In the genomic region with DNA sequence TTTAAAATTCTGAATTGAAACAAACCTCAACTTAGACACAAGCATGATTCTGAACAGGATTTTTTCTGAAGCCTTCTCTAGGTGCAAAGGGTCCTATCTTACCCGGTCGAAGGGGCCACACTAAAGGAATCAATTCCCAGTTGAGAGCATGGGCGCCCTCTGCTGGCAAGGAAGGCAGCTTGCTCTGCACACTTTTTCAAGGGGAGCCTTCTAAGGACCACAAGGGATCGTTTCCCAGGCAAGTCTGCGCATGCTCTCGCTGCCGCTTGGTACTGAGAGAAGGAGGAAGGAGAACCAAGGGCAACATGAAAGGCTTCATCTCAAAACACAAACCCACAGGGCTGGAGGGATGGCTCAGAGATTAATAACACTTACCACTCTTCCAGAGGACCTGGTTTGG, we compare ENCODE assay signal across 10 mouse cellular contexts. TPM values are rescaled to one million over a fixed set of nuclear protein-coding genes. Genes with fewer than 3 reads are reported as not detected.
A peak's percentile ranks its signal among the peaks of the same experiment; 100 is the strongest.
DNase-seq lines count a peak whose midpoint lies in the region; ATAC-seq and TF ChIP-seq lines count a peak whose summit lies in the region.
"Had no signal": no experiment of that assay in that cellular context is flagged by ENCODE, and none has a peak within 500 bp of the region (broad histone marks: within the 10 kb centered on the region; RNA-seq: fewer than 3 reads in every experiment).

No protein-coding gene starts in this region.

- no peaks in the 10 kb centered on the region for H3K9me3 ChIP-seq in hindbrain, embryonic 14.5 days (ENCODE audit: control insufficient read depth, low read length)
- no peaks in the 10 kb centered on the region for H3K9me3 ChIP-seq in stomach, postnatal 0 days (ENCODE audit: control insufficient read depth, low read length)

- H3K27ac ChIP-seq in embryonic fibroblast, embryonic 13.5 days (ENCODE audit: insufficient read depth, low read length): no peak overlapping the region
- H3K27ac ChIP-seq in hindbrain, embryonic 14.5 days: no peak overlapping the region
- no peak overlapping the region for H3K27ac ChIP-seq in stomach, postnatal 0 days (replicated peaks)

- no peaks in the 10 kb centered on the region for H3K27me3 ChIP-seq in hindbrain, embryonic 14.5 days (ENCODE audit: control insufficient read depth, insufficient read depth, low read length)
- no peaks in the 10 kb centered on the region for H3K27me3 ChIP-seq in stomach, postnatal 0 days (ENCODE audit: control insufficient read depth, insufficient read depth, low read length)

- peaks cover 21% of the 10 kb centered on the region for H3K36me3 ChIP-seq in hindbrain, embryonic 14.5 days (replicated peaks; ENCODE audit: control insufficient read depth, insufficient read depth)
- H3K36me3 ChIP-seq in stomach, postnatal 0 days (ENCODE audit: control insufficient read depth, insufficient read depth, low read length): 0 out of 2 replicates have a peak, but pooled peaks cover 3% of the 10 kb centered on the region

- no peaks in the 10 kb centered on the region for H3K4me1 ChIP-seq in embryonic fibroblast, embryonic 13.5 days (ENCODE audit: control insufficient read depth, insufficient read depth, low read length)
- no peaks in the 10 kb centered on the region for H3K4me1 ChIP-seq in hindbrain, embryonic 14.5 days (replicated peaks; ENCODE audit: control insufficient read depth, insufficient read depth, low read length)
- no peaks in the 10 kb centered on the region for H3K4me1 ChIP-seq in stomach, postnatal 0 days (replicated peaks; ENCODE audit: control insufficient read depth, insufficient read depth)

- WGBS in hindbrain, embryonic 14.5 days: 10% methylated on average over 7 of the region's 7 CpGs
- 14% methylated on average over 7 of the region's 7 CpGs for WGBS in stomach, postnatal 0 days

- no peak for TF ChIP-seq EP300 in stomach, postnatal 0 days (optimal IDR thresholded peaks at IDR 0.05)

- peak; percentile 75; the same call in 1 of the 2 replicates for TF ChIP-seq CTCF in embryonic fibroblast, embryonic 13.5 days (IDR thresholded peaks at IDR 0.05; ENCODE audit: borderline replicate concordance, insufficient read depth, low read length)
- peak; percentile 92 for TF ChIP-seq CTCF in stomach, postnatal 0 days (IDR thresholded peaks at IDR 0.05; ENCODE audit: low read depth)

- H3K4me3 ChIP-seq in embryonic fibroblast, embryonic 13.5 days (ENCODE audit: insufficient read depth, low read length): no peak overlapping the region
- H3K4me3 ChIP-seq in hindbrain, embryonic 14.5 days (replicated peaks; ENCODE audit: low read length): no peak overlapping the region
- no peak overlapping the region for H3K4me3 ChIP-seq in stomach, postnatal 0 days (ENCODE audit: low read depth, low read length)

- no peak overlapping the region for H3K9ac ChIP-seq in hindbrain, embryonic 14.5 days
- no peak overlapping the region for H3K9ac ChIP-seq in stomach, postnatal 0 days (ENCODE audit: low read length)

- DNase-seq in heart, adult 8-10 months (ENCODE audit: low spot score): peak; percentile 16
- DNase-seq in heart, adult 9 months (ENCODE audit: low spot score in 2 of 2): no peak
- peak; percentile 60 to 71 for DNase-seq in adrenal gland, postnatal 36 days
- DNase-seq in hindbrain, embryonic 14.5 days (ENCODE audit: low spot score): peak; percentile 84
- DNase-seq in layer of hippocampus, postnatal 14 days (ENCODE audit: low spot score in 2 of 2): peak; percentile 57 to 64
- peak; percentile 70 for DNase-seq in stomach, postnatal 0 days (ENCODE audit: low spot score)

- peak; percentile 64; the same call in 1 of the 2 replicates for ATAC-seq in hindbrain, embryonic 14.5 days (ENCODE audit: low FRiP score)
- ATAC-seq in megakaryocyte-erythroid progenitor cell, adult 5-6 weeks (replicated peaks; ENCODE audit: low FRiP score, low TSS enrichment, poor library complexity, severe bottlenecking): 0 out of 2 replicates have a peak, but pooled peaks have one; percentile 39
- peak; percentile 67 for ATAC-seq in stomach, postnatal 0 days (ENCODE audit: low FRiP score, low TSS enrichment)

- H3K4me2 ChIP-seq in hindbrain, embryonic 14.5 days (replicated peaks): no peak overlapping the region
- no peak overlapping the region for H3K4me2 ChIP-seq in stomach, postnatal 0 days (replicated peaks; ENCODE audit: low read depth)

- no peak for TF ChIP-seq POLR2A in embryonic fibroblast, embryonic 13.5 days (IDR thresholded peaks at IDR 0.05; ENCODE audit: low read depth, low read length)

RNA-seq across cellular contexts. Expression of a gene that starts 8.9 kb away (rescaled TPM):
- not detected for total RNA-seq in heart, adult 8-10 months (2022)
- total RNA-seq in adrenal gland, postnatal 36 days (2021): not detected
- polyA plus RNA-seq in embryonic fibroblast, embryonic 13.5 days (2011; ENCODE audit: insufficient read length, low read depth, missing spikeins): 0.60 TPM in 1 of 2 replicates, not detected in the other
- 0.33 TPM in 1 of 2 replicates, not detected in the other for polyA plus RNA-seq in hindbrain, embryonic 14.5 days (2014; fragmentation: Nextera tagmentation; extraction: Ambion mirVana)
- total RNA-seq in layer of hippocampus, postnatal 14 days (2021): not detected
- not detected in 2 replicates for total RNA-seq in megakaryocyte-erythroid progenitor cell, adult 5-6 weeks (2014; fragmentation: Nextera tagmentation)
- not detected in 2 replicates for total RNA-seq in megakaryocyte-erythroid progenitor cell, adult 5-6 weeks (2017)
- polyA plus RNA-seq in stomach, postnatal 0 days (2015; fragmentation: Nextera tagmentation; extraction: Ambion mirVana): 1.8 and 2.3 TPM in 2 replicates
- total RNA-seq: adrenal gland, postnatal 4 days; neutrophil, adult 5-6 weeks had no signal

RNA-seq across cellular contexts. Expression of a gene that starts 48.7 kb away (rescaled TPM):
- total RNA-seq in heart, adult 8-10 months (2022): under 1 TPM; 0.26 to 0.44 (median 0.33) TPM
- total RNA-seq in adrenal gland, postnatal 36 days (2021): 10 to 100 TPM; 12.0 to 23.9 TPM
- polyA plus RNA-seq in embryonic fibroblast, embryonic 13.5 days (2011; ENCODE audit: insufficient read length, low read depth, missing spikeins): 0.58 and 0.90 TPM in 2 replicates
- polyA plus RNA-seq in hindbrain, embryonic 14.5 days (2014; fragmentation: Nextera tagmentation; extraction: Ambion mirVana): 0.47 and 0.75 TPM in 2 replicates
- total RNA-seq in layer of hippocampus, postnatal 14 days (2021): under 1 TPM; 0.60 to 0.72 TPM
- total RNA-seq in megakaryocyte-erythroid progenitor cell, adult 5-6 weeks (2014; fragmentation: Nextera tagmentation): not detected in 2 replicates
- total RNA-seq in megakaryocyte-erythroid progenitor cell, adult 5-6 weeks (2017): not detected in 2 replicates
- polyA plus RNA-seq in stomach, postnatal 0 days (2015; fragmentation: Nextera tagmentation; extraction: Ambion mirVana): 4.0 and 4.1 TPM in 2 replicates
- total RNA-seq: neutrophil, adult 5-6 weeks had no signal

Comparison
In these comparisons a context has a peak if more than half of its experiments do, and no peak if none do; other contexts are left out.
1. DNase-seq: peak in heart, adult 8-10 months (single experiment), adrenal gland, postnatal 36 days (2 of 2), hindbrain, embryonic 14.5 days (single experiment), layer of hippocampus, postnatal 14 days (2 of 2) and stomach, postnatal 0 days (single experiment); none in heart, adult 9 months (0 of 2).
2. RNA of a gene that starts 48.7 kb away (total RNA-seq): 12.0 to 23.9 TPM in adrenal gland, postnatal 36 days; 0.60 to 0.72 TPM in layer of hippocampus, postnatal 14 days, 0.26 to 0.44 TPM in heart, adult 8-10 months and not detected in megakaryocyte-erythroid progenitor cell, adult 5-6 weeks; every median in the first group is over 4 times any median in the second.
3. Peak in every context shown above with its lines, with median percentiles within 50 percentile points of each other: ATAC-seq.